ENCODE assay signal across 19 mouse cellular contexts in genomic region chr19:25863312-25863711, GRCm38 (mm10).
"Had no signal": no experiment of that assay in that cellular context is flagged by ENCODE, and none has a peak within 500 bp of the region (broad histone marks: within the 10 kb centered on the region; RNA-seq: fewer than 3 reads in every experiment).

No protein-coding gene starts in this region.

- H3K9me3 ChIP-seq: intestine, embryonic 15.5 days; limb, embryonic 10.5 days; limb, embryonic 13.5 days; liver, embryonic 12.5 days; liver, embryonic 15.5 days; midbrain, embryonic 12.5 days; midbrain, embryonic 15.5 days; neural tube, embryonic 12.5 days; neural tube, embryonic 15.5 days had no signal

- H3K4me1 ChIP-seq: intestine, embryonic 15.5 days; limb, embryonic 10.5 days; limb, embryonic 13.5 days; liver, embryonic 12.5 days; liver, embryonic 15.5 days; midbrain, embryonic 12.5 days; midbrain, embryonic 15.5 days; neural tube, embryonic 12.5 days; neural tube, embryonic 15.5 days had no signal

- H3K27ac ChIP-seq: intestine, embryonic 15.5 days; limb, embryonic 10.5 days; limb, embryonic 13.5 days; liver, embryonic 12.5 days; liver, embryonic 15.5 days; midbrain, embryonic 12.5 days; midbrain, embryonic 15.5 days; neural tube, embryonic 12.5 days; neural tube, embryonic 15.5 days; stomach, postnatal 0 days had no signal

- H3K9ac ChIP-seq: intestine, embryonic 15.5 days; limb, embryonic 13.5 days; liver, embryonic 12.5 days; liver, embryonic 15.5 days; midbrain, embryonic 12.5 days; midbrain, embryonic 15.5 days; neural tube, embryonic 12.5 days; neural tube, embryonic 15.5 days had no signal

- H3K4me2 ChIP-seq: intestine, embryonic 15.5 days; limb, embryonic 13.5 days; liver, embryonic 12.5 days; liver, embryonic 15.5 days; midbrain, embryonic 12.5 days; midbrain, embryonic 15.5 days; neural tube, embryonic 12.5 days; neural tube, embryonic 15.5 days had no signal

- H3K27me3 ChIP-seq: intestine, embryonic 15.5 days; limb, embryonic 13.5 days; liver, embryonic 12.5 days; liver, embryonic 15.5 days; midbrain, embryonic 12.5 days; midbrain, embryonic 15.5 days; neural tube, embryonic 12.5 days; neural tube, embryonic 15.5 days had no signal

- H3K36me3 ChIP-seq: intestine, embryonic 15.5 days; limb, embryonic 10.5 days; limb, embryonic 13.5 days; liver, embryonic 12.5 days; liver, embryonic 15.5 days; midbrain, embryonic 12.5 days; midbrain, embryonic 15.5 days; neural tube, embryonic 12.5 days; neural tube, embryonic 15.5 days had no signal

- ATAC-seq: intestine, embryonic 15.5 days; liver, embryonic 12.5 days; midbrain, embryonic 15.5 days had no signal

- DNase-seq: liver; lung, adult 2 months; lung, postnatal 14 days; lung, postnatal 4 days; right cerebral cortex, adult 18-20 months; right cerebral cortex, postnatal 14 days; right cerebral cortex, postnatal 4 days; thymus, adult 2 months; thymus, postnatal 25 days had no signal

- H3K4me3 ChIP-seq: intestine, embryonic 15.5 days; limb, embryonic 10.5 days; limb, embryonic 13.5 days; liver, embryonic 12.5 days; liver, embryonic 15.5 days; midbrain, embryonic 12.5 days; midbrain, embryonic 15.5 days; neural tube, embryonic 12.5 days; neural tube, embryonic 15.5 days had no signal
